Mouse (Mus musculus) spleen, adult 2 months (tissue): ENCODE data around the gene Cep131.

Source experiments
- CTCF ChIP-seq: fragments of 200-500 bp; IDR thresholded peaks from 2 replicates; pipeline ENCODE4 v1.5.1; 2011; ENCODE audit warnings: mild to moderate bottlenecking, inconsistent platforms; ENCODE audit not compliant: insufficient read depth, insufficient read length, insufficient replicate concordance; ENCODE audit errors: extremely low read depth
- POLR2A ChIP-seq: fragments of 200-500 bp; IDR thresholded peaks from 2 replicates; pipeline ENCODE4 v1.6.1; 2011; ENCODE audit warnings: low read depth, low read length, inconsistent platforms

DNA sequence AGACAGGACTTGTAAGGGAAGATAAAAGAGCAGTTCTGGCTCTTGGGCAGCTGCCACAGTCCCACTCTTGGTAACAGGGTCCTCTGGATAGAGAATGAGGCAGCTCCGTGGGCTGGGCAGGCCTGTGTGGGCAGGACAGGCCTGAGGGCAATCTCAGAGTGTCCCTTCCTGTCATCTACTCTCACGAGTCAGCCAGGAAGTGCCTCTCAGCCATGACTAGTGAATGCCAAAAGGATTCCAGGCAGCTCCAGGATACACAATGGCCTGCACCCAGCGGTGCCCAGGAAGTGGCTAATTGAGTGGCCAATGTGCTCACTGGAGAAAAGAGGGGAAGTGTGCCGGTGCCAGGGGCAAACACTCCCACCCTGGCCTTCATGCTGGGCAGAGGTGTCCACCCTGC, 47.0 kb downstream of the Cep131 start:
- TF ChIP-seq CTCF, result no peak
- no peak for TF ChIP-seq POLR2A
